Mouse (Mus musculus) C2C12 (cell line): ENCODE data around the gene Slc27a3.

ENCODE experiments used
- CEBPB ChIP-seq: IDR thresholded peaks from one replicate; pipeline ENCODE4 v1.6.1; 2011; ENCODE audit warnings: low read depth, mild to moderate bottlenecking, control low read depth, moderate library complexity
- CTCF ChIP-seq: IDR thresholded peaks from one replicate; pipeline ENCODE4 v1.5.1; 2011; ENCODE audit not compliant: control insufficient read depth, insufficient read depth, insufficient read length
- MAX ChIP-seq: IDR thresholded peaks from one replicate; pipeline ENCODE4 v1.6.1; 2011; ENCODE audit warnings: mild to moderate bottlenecking, control low read depth
- MYOD1 ChIP-seq: IDR thresholded peaks from one replicate; pipeline ENCODE4 v1.6.1; 2011; ENCODE audit warnings: low read depth; ENCODE audit not compliant: control insufficient read depth, insufficient read length
- USF1 ChIP-seq: IDR thresholded peaks from one replicate; pipeline ENCODE4 v1.6.1; 2011; ENCODE audit warnings: low read depth, mild to moderate bottlenecking, control low read depth, moderate library complexity

- TF ChIP-seq CTCF (no peak), MYOD1 (no peak), MAX (no peak), USF1 (no peak), CEBPB (no peak)
These were observed 1.3 kb upstream of the Slc27a3 start for GRCm38 (mm10) chr3:90391004-90391403.
